Mouse (Mus musculus): ENCODE results near the gene Nop16.

DNA sequence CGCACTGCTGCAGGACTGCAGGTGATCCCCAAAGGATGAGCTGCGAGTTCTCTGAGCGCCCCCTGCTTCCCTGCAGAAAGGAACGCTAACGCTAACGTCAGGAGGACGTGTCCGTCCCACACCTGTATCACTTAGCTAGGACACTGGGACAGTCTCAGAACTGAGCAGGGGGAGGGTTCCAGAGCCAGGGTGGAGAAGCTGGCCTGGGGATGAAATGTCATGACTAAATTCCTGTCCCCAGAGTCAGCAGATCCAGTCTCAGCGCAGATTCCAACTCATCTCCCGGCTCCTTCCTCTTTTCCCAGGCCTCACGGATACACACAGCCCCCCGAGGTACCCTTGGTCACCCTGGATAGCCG, 20.7 kb upstream of the Nop16 start:
- no peak for TF ChIP-seq CTCF (IDR thresholded peaks at IDR 0.05; ENCODE audit: control insufficient read depth, insufficient read depth, insufficient read length)
- no peak for TF ChIP-seq CEBPB (IDR thresholded peaks at IDR 0.05; ENCODE audit: low read depth)
- TF ChIP-seq MAX (IDR thresholded peaks at IDR 0.05) = no peak
- no peak for TF ChIP-seq USF1 (IDR thresholded peaks at IDR 0.05; ENCODE audit: low read depth)
- no peak for TF ChIP-seq MYOD1 (IDR thresholded peaks at IDR 0.05; ENCODE audit: control insufficient read depth, insufficient read length, low read depth)
- no peak for TF ChIP-seq FOSL1 (IDR thresholded peaks at IDR 0.05; ENCODE audit: insufficient read depth, low read length, poor library complexity, severe bottlenecking)
